Mouse (Mus musculus) layer of hippocampus, adult 11-12 months (tissue): ENCODE results near the gene Cyp4f16.
A peak's percentile ranks its signal among the peaks of the same experiment; 100 is the strongest.
"Not testable (repeated sequence)": the region's sequence is repeated elsewhere in the genome, so short reads cannot be mapped to it uniquely, and the experiment has no call there.

Experiments
- DNase-seq: peaks from one replicate; pipeline ENCODE4 v3.0.0; 2022; ENCODE audit warnings: low spot score

The Cyp4f16 gene

DNA sequence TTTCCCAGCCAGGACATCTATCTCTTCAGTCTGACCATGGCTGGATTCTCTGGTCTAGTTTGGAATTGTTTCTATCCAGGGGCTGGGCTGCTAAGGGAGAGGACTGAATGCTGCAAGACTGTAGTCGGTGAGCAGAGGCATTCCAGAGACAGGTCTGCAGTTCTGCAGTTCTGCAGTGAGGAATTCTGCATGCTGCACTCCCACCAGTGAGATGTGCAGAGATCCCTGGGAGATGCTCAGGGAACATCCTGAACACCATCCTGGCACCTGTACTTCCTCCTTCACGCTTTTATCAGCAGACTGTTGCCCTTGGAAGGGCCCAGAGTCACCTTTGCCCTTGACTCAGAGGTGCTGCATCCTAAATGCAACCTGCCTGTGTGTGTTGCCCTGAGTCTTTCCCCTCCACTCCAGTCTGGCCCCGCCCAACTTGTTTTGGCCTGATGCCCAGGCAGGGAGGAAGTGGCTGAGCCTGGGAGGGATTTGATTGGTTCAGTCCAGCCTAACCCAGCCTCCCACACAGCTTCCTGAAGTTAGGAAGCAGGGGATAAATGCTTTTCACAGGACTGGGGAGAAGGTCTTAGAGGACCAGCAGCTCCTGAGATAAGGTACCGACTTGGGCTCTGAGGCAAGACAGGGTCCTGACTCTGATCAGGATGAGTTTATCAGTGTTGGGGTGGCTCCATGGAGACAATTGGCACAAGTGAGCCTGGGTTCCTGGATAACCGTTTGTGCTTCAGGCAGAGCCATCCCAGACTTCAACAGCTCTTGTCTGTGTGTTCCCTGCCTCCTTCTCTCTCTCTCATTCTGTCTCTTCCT, at the start of gene Cyp4f16:
TSS of gene Cyp4f16 (plus strand) at position 508 of the 816 bp plus-strand sequence.
- peak; percentile 78 for DNase-seq

DNA sequence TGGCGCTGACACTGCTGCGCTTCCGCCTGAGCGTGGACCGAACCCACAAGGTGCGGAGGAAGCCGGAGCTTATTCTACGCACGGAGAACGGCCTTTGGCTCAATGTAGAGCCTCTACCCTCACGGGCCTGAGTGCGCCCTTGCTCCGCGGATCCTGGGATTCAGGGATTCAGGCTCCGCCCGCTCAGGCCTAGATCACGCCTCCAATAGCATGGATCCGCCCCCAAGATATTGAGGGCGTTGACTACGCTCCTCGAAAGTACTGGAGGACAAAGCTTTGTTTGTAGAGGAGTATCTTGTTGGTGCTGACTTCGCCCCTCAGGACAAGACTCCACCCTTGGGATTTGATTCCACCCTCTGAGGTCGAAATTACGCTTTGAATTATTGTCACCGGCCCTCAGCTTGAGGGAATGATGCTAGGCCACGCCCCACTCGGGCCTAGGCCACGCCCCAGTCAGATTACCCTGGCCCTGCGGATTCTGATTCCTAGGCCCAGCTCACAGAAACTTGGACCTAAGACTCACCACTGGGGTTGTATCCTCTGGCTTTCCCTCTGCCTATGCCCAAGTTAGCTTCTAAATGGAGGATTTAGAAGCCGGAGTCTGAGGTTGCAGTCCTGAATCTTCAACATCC, 43.9 kb upstream of the Cyp4f16 start:
- DNase-seq = no peak

DNA sequence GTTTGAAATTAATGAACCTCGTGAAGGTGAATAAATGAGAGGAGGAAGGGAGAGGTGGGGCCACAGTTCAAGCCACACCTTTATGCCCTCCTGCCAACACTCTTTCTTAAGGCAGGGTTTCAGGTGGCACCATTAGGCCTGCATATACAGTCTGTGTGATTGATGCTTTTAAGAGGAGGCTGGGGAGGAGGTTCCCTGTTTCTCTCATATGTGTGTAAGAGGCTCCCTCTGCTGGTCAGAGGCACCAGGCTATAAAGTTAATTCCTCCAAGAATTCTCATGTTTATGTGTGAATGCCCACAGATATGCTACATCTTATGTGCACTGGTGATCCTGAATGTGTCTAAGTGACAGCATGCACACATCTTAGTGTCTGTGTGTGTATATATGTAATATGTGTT, 41.8 kb upstream of the Cyp4f16 start:
- peak; percentile 83 for DNase-seq

DNA sequence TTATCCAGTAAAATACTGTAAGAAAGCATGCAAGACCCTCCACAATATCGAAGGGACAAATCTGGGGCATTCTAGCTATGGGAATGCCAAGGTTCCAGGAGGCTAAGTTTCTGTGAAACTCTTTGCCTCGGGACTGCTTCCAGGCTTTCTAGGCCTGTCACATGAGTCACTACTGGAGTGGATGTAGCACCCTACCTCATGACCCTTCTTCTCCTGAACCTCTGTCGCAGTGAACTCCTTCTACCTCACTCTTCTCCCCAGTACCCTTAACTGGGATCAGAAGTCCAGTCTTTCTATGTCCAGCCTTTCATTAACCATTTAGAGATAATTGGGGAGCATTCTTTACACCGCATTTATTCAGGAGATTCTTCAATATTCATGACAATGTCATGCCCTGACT, 35.8 kb upstream of the Cyp4f16 start:
- not testable (repeated sequence) for DNase-seq

DNA sequence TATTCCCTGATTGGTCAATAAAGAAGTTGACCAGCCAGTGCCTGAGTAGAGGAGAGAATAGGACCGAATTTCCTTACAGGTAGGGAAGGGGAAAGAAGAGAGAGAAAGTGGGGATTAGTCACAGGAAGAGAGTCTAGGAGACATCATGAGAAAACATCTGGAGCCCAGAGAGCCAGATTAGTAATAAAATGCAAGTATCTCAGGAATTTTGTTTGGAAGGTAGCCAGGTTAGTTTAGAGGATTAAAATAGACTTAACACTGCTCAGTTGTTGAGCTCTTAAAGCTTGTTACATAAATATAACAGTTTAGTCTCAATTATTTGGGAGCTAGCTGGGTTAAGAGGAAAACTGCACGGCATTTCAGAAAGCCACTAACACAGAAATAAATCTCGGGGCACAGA, 35.3 kb upstream of the Cyp4f16 start:
- DNase-seq = no peak

DNA sequence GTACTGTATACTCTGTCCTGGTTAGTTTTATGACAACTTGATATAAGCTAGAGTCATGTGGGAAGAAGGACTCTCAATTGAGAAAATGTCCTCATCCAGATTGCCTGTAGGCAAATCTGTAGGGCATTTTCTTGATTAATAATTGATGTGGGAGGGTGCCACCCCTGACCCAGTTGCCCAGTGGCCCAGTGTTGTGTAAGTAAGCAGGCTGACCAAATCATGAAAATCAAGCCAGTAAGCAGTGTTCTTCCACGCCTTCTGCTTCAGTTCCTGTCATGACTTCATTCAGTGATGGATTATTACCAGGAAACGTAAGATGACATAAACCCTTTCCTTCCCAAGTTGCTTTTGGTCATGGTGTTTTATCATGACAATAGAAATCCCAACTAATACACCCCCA, 33.2 kb upstream of the Cyp4f16 start:
- DNase-seq = no peak

DNA sequence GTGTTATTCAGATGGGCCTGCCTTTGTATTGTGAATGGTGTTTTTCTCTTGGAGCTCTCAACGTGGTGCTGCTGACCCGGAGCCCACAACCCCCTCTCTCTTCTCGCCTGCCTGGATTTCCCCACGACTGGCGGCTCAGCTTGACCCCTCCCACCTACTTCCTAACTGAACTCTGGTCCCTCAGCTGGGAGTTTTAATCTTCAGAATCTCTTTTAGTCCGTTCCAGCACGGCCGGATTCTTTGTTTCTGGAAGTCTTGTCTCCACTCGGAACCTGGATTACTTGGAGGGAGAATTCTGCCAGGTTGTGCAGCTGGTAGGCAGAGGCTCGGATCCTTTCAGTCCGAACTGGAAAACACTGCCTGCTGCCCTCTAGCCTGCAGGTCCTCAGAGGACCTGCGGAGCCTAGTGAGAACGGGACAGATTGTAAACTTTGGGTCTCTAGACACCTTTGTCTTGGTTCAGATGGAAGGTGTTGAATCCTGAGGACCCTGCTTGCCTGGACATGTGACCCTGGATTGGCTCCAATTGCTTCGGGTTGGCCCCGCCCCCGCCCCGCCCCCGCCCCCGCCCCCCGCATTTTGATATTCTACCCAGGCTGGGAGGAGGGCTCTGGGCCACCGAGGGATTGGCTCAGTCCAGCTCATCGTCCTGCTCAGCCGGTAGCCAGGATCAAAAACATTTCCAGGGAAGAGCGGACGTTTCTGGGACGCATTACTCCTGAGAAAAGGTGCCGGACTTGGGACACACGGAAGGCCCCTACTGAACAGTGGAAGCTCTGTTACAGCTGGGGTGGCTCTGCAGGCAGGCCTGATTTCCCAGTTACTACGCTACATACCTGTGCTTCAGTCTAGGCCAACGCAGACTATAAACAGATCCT, 30.3 kb upstream of the Cyp4f16 start, which contains the start of gene Cyp4f17:
TSS of gene Cyp4f17 (plus strand) at position 200 of the 878 bp plus-strand sequence.
- DNase-seq = no peak

DNA sequence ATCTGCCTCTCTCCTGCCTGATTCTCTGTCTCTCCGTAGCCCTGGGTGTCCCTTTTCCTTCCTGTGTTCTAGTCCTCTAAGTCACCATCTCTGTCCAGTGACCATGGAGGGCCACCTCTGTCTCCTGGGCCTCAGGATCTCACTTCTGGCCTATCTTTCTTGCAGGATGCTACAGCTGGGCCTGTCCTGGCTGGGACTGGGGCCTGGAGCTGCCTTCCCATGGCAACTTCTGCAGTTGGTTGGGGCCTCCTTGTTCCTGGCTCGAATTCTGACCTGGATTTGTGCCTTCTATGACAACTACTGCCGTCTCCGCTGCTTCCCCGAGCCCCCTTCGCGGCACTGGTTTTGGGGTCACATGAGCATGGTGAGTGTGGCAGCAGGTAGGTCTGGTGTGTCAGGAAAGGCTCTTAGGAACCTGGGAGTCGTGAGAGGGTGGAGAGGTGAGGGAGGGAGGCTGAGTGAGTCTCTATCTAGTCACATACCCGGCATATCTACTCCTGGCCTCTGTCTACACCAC, 29.6 kb upstream of the Cyp4f16 start:
- no peak for DNase-seq

DNA sequence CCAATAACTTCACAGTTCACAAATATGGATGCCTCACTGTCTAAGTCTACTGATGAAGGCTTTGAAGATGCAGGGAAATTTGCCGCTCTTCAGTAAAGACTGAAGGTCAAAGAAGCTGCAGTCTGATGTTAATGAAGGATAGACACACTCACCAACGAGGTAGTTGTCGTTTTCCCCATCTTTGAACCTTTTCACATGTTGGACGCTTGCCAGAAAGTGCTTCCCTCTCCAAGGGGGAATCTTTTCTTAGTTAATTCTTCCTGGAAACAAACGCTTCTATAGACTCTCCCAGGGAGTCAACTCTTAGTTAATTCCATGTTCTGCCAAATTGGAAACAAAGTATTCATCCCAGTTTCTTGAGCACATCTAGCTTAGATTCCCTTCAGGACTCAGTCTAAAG, 20.2 kb upstream of the Cyp4f16 start:
- DNase-seq = no peak

DNA sequence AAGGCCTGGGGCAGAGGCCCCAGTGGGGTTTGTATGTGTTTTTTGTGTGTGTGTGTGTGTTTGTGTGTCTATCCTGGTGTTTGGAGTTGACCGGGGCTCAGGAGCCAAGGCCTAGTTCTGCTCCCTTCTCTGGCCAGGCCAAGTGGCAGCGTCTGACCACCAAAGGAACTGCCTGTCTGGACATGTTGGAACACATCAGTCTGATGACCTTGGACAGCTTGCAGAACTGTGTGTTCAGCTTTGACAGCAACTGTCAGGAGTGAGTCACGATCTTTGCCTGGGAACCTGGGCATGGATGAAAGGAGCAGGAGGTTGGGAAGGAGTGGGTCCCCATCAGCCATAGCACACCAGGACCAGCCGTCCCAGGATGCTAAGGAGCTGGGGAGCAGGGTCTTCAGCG, 14.4 kb upstream of the Cyp4f16 start:
- DNase-seq = no peak

DNA sequence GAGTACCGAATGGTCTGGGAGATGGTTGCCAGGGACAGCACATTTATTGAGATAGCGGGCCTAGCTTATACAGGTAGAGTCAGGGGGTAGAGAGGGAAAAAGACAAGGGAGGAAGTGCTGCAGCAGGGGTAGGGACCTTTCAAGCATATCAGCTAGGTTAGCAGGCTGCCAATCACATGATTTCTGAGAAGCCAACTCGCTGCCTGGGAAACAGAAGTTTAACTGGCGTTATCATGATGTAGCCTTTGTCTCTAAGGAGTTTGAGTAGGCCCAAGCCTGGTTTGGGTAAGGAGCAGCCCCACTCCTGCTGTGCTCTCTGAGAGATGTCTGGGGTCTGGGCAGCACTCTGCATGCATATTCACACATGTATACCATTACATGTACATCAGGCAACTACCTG, 14.0 kb upstream of the Cyp4f16 start:
- DNase-seq = no peak

DNA sequence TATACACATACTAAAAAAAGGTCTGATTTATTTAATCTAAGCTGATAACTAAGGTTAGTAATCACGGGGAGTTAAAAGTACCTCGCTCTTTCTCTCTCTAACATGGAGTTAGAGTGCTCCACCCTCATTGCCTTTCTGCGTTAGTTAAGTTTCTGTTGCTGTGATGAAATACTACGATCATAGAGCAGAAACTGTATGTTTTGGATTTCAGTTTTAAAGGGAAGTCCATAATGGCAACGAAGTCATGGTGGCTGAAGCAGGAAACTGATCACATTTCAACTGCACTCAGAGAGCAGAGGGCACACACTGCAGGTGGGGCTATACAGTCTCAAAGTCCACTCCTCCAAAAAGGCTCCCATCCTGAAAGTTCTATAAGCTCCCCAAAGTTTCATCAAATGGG, 13.5 kb upstream of the Cyp4f16 start:
- DNase-seq = no peak

DNA sequence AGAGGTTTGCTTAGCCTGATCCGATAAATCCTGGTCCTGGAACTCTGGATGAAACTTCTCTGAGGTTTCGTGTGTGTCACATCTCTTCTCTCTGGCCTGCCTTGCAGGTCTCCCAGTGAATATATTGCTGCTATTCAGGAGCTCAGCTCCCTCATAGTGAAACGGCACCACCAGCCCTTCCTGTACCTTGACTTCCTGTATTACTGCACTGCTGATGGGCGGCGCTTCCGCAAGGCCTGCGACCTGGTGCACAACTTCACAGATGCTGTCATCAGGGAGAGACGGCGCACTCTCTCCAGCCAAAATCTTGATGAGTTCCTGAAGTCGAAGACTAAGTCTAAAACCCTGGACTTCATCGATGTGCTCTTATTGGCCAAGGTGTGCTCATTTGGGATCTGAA, 12.5 kb upstream of the Cyp4f16 start:
- DNase-seq = no peak

DNA sequence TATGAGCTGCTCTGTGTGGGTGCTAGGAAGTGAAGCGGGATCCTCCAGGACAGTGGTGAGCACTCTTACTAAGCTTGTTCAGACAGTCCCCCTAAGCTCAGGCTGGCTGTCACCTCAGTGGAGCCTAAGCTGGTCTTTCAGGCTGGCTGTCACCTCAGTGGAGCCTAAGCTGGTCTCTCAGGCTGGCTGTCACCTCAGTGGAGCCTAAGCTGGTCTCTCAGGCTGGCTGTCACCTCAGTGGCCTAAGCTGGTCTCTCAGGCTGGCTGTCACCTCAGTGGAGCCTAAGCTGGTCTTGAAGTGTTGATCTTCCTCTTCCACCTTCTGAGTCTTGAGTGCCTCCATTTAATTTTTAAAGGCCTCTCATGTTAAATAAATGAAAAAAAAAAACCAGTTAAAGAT, 10.0 kb upstream of the Cyp4f16 start:
- not testable (repeated sequence) for DNase-seq

DNA sequence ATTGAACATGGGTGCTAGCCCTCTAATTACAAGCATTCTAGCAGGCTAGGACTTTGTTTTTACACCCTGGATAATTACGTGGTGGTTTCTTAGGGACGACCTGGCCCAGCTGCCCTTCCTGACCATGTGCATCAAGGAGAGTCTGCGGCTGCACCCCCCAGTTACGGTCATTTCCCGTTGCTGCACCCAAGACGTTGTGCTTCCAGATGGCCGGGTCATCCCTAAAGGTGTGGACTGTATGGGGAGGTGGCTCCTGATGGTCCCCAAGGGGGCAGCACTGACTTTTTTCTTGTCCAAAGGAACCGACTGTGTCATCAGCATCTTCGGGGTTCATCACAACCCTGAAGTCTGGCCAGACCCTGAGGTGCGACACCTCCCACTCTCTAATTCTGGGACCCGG, 8.6 kb upstream of the Cyp4f16 start:
- DNase-seq = no peak

DNA sequence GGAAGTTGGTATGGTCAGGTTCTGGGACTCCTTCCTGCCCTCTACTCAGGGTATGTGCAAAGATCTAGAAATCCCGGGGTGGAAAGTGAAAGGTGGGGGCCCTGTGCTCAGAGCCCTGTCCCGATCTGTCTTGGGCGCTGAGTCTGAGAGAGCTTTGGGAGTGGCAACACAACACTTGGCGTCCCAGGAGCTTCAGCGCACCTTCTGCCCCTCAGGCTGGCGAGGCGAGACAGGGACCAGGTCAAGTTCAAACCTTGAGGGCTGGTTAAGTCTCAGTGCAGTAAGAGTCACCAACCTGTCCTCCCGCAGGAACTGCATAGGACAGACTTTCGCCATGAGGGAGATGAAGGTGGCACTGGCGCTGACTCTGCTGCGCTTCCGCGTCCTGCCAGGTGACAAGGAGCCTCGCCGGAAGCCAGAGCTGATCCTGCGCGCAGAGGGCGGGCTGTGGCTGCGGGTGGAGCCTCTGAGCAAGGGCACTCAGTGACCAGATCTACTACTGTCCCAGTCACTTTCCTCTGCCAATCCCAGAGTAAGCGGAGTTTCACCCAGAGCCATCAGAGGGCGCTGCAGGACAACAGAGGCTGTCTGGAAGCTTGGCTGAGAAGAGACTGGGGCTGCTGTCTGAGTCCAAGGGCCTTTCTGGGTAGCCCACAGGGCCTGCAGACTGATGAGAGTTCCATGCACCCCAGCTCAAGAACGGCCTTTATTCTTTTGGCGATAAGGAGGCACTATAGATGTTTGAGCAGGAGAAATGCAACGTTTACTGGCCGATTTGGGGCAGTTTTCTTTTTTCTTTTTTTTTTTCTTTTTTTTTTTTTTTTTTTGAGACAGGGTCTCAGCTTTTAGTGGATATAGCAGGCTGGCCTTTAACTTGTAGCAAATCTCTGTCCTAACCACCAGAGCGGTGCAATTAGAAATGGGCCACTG, 7.7 kb upstream of the Cyp4f16 start:
- peak; percentile 89 for DNase-seq

DNA sequence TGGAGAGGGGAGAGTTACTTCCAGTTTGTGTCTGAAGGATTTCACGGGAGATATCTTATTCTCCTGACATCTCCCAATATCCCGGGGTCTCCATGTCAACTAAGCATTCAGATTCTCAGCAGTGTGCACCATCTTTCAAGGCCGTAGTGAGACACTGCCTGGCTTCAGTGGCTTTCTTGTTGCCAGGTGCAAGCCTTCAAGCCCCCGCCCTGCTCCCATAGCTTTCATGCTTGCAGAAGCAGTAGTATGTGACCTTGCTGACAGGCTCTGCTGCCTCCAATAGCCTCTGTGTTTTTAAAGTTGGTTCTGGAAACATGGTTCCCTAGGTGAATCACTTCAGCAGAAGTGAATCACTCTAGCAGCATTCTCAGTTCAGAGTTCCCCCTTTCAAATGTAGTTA, 4.0 kb upstream of the Cyp4f16 start:
- DNase-seq = not testable (repeated sequence)

DNA sequence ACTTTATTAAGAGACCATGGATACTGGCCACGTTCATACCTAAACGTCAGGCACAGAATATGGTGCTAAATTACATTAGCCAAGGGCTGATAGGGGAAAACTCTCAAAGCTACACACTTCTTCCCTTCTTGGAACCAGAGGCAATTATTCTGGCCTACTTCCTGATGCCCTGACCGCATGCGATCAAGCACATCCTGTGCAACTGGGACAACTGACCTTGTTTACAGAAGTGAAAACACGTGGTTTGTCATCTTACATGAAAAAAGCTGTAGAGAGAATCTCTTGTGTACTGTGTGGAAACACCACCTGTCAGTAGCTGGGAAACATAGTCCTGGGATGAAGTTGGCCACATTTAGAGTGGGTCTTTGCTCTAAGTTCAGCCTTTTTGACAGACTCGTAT, 2.3 kb upstream of the Cyp4f16 start:
- DNase-seq = no peak

DNA sequence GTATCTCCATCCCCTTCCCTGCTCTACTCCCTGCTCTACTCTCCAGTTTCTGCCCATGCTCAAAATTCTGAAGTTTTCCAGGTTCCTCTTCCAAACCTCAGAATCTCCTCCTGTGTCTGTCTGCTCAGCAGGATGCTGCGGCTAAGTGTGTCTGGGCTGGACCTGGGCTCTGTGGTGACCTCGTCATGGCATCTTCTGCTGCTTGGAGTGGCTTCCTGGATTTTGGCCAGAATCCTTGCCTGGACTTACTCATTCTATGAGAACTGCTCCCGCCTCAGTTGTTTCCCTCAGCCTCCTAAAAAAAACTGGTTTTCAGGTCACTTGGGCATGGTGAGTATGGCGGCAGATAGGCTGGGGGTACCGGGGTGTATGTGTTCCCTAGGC, 501 bp downstream of the Cyp4f16 start:
- no peak for DNase-seq

DNA sequence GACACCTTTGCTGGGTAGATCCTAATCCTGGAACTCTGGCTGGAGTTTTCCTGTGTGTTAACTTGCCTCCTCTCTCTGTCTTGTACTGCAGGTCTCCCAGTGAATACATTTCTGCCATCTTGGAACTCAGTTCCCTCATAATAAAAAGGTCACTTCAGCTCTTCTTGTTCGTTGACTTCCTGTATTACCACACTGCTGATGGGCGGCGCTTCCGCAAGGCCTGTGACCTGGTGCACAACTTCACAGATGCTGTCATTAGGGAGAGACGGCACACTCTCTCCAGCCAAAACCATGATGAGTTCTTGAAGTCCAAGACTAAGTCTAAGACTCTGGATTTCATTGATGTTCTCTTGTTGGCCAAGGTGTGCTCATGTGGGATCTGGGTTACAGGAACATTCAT, 8.4 kb downstream of the Cyp4f16 start:
- not testable (repeated sequence) for DNase-seq

DNA sequence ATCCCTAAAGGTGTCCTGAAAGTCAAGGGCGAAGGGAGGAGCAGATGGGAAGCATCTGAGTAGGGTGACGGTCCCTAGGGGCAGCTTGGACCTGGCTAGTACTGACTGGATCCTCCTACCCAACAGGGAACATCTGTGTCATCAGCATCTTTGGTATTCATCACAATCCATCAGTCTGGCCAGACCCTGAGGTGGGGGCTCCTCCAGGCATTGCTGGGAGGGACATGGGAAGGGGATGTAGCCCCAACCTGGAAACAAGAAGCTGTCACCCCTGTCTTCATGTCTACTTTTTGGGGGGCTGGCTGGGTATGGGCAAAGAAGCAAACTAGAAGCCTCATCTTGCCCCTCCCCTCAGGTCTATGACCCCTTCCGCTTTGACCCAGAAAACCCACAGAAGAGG, 14.0 kb downstream of the Cyp4f16 start:
- DNase-seq = not testable (repeated sequence)
